Mouse (Mus musculus) ES-E14 (cell line): ENCODE measurements around the gene Scube3.

Source experiments
- CHD2 ChIP-seq: IDR thresholded peaks from 2 replicates; pipeline ENCODE4 v1.6.1; 2014; ENCODE audit warnings: mild to moderate bottlenecking, low read depth, low read length, inconsistent platforms
- ZC3H11A ChIP-seq: IDR thresholded peaks from 2 replicates; pipeline ENCODE4 v1.6.1; 2012; ENCODE audit warnings: low read depth, mild to moderate bottlenecking, inconsistent platforms, low read length, borderline replicate concordance

- TF ChIP-seq CHD2, result no peak
- no peak for TF ChIP-seq ZC3H11A
Measured at GRCm38 (mm10) chr17:28107275-28107674, 34.7 kb upstream of the Scube3 start.
